Mouse (Mus musculus) stomach, postnatal 0 days (tissue): ENCODE measurements around the gene 5031439G07Rik.
A peak's percentile ranks its signal among the peaks of the same experiment; 100 is the strongest.

Experiments
- CTCF ChIP-seq: IDR thresholded peaks from 2 replicates; pipeline ENCODE4 v1.5.1; 2016; ENCODE audit warnings: antibody characterized with exemption, low read depth, mild to moderate bottlenecking, moderate library complexity
- EP300 ChIP-seq: optimal IDR thresholded peaks from 2 replicates; pipeline ENCODE3; 2016; ENCODE audit warnings: antibody characterized with exemption

GRCm38 (mm10) chr15:85000984-85001982 lies 12.9 kb upstream of the 5031439G07Rik start:
- peak; percentile 98 for TF ChIP-seq CTCF
- no peak for TF ChIP-seq EP300
